Mouse (Mus musculus) liver, embryonic 12.5 days (tissue): ENCODE measurements around the gene Ramp3. TPM values are rescaled to one million over a fixed set of nuclear protein-coding genes. Genes with fewer than 3 reads are reported as not detected.

Experiments
- ATAC-seq: fragments of 200-750 bp; cut with Nextera tagmentation; 2 replicates; pipeline ENCODE4 v1.8.0; 2017; ENCODE audit warnings: moderate number of reproducible peaks, mild to moderate bottlenecking, moderate library complexity
- H3K27ac ChIP-seq: fragments of 300-500 bp; sonication (generic); 2 replicates; pipeline ENCODE4 v1.5.1; 2016; ENCODE audit warnings: mild to moderate bottlenecking
- H3K27me3 ChIP-seq: fragments of 300-500 bp; sonication (generic); replicated peaks from 2 replicates; pipeline ENCODE4 v1.6.1; 2016; ENCODE audit warnings: mild to moderate bottlenecking, moderate library complexity
- H3K36me3 ChIP-seq: fragments of 300-500 bp; sonication (generic); 2 replicates; pipeline ENCODE4 v1.6.1; 2016; ENCODE audit warnings: mild to moderate bottlenecking, moderate library complexity
- H3K4me1 ChIP-seq: fragments of 300-500 bp; sonication (generic); 2 replicates; pipeline ENCODE4 v1.6.1; 2016
- H3K4me2 ChIP-seq: fragments of 300-500 bp; sonication (generic); 2 replicates; pipeline ENCODE4 v1.6.1; 2016; ENCODE audit warnings: mild to moderate bottlenecking, moderate library complexity
- H3K4me3 ChIP-seq: fragments of 300-500 bp; sonication (generic); 2 replicates; pipeline ENCODE4 v1.5.1; 2016; ENCODE audit warnings: mild to moderate bottlenecking, moderate library complexity
- H3K9ac ChIP-seq: fragments of 300-500 bp; sonication (generic); 2 replicates; pipeline ENCODE4 v1.6.1; 2016; ENCODE audit warnings: mild to moderate bottlenecking, moderate library complexity
- H3K9me3 ChIP-seq: fragments of 300-500 bp; sonication (generic); replicated peaks from 2 replicates; pipeline ENCODE4 v1.6.1; 2016; ENCODE audit warnings: mild to moderate bottlenecking, moderate library complexity
- WGBS: fragments of 180-500 bp; shearing (Covaris S2); methylation state at CpG from one replicate; pipeline ENCODE4 v1.1.7; 2016; ENCODE audit not compliant: insufficient replicate concordance; 5-methylcytosine and 5-hydroxymethylcytosine counted together
- polyA plus RNA-seq: library from polyadenylated mRNA; unstranded; fragments of >200 nt; fragmentation: Nextera tagmentation; extraction: Ambion mirVana; gene quantifications from 2 replicates; pipeline ENCODE4 v1.2.1, GENCODE M21; 2016

The Ramp3 gene
- polyA plus RNA-seq, 1 experiment from 2014 or later: 0.23 TPM

DNA sequence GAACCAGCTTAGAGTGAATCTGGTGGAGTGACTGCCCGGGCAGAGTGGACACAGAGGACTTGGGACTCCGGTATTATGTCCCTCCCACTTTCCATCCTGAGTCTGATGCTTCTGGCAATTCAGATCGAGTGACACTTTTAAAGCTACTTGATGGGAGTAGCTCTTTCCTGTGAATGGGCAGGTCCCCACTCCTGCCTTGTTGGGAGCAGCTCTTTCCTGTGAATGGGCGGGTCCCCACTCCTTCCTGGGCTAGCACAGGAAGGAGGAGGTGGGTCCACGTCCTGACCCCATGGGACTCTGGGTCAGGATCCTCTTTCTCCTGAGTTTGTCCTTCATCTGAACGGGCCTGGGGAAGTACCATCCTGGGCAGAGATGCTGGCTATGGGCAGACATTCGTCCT is 17.1 kb downstream of the Ramp3 start:
- Histone ChIP-seq H3K9ac (no peak overlapping the region), H3K27me3 (no peaks in the 10 kb centered on the region; the same call in 1 of the 2 replicates), H3K36me3 (no peaks in the 10 kb centered on the region), H3K4me3 (no peak overlapping the region), H3K4me1 (peaks cover 9% of the 10 kb centered on the region), H3K9me3 (no peaks in the 10 kb centered on the region), H3K27ac (no peak overlapping the region), H3K4me2 (no peak overlapping the region)
- ATAC-seq: no peak
- WGBS: 36% methylated on average over 7 of the region's 7 CpGs

GRCm38 (mm10) chr11:6676641-6677040 is 18.3 kb downstream of the Ramp3 start:
- 74% methylated on average over 9 of the region's 9 CpGs for WGBS
- no peak overlapping the region for H3K27ac ChIP-seq
- ATAC-seq: no peak
- H3K36me3 ChIP-seq: no peaks in the 10 kb centered on the region
- no peak overlapping the region for H3K9ac ChIP-seq
- peaks cover 10% of the 10 kb centered on the region for H3K4me1 ChIP-seq
- H3K9me3 ChIP-seq: no peaks in the 10 kb centered on the region
- no peaks in the 10 kb centered on the region; the same call in 1 of the 2 replicates for H3K27me3 ChIP-seq
- no peak overlapping the region for H3K4me3 ChIP-seq
- H3K4me2 ChIP-seq: no peak overlapping the region

DNA sequence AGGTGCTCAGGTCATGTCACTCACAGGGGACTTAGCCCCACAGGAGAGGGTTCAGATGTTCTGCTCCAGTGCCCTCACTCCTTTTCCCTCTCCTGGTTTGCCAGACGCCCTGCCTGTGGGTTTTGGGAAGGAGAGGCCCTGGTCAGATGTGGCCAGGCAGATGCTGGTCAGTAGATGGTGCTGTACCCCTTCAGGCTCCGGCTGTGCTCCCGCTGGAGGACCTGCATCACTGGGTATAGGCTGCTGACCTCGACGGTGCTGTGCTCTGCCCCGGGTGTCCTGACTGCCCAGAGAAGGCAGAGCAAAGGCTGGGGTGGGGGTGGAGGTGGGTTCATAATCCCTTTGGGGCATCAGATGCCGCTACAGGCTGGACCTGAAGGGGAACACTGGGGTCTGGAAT is 19.2 kb downstream of the Ramp3 start:
- ATAC-seq: no peak
- no peaks in the 10 kb centered on the region for H3K9me3 ChIP-seq
- peaks cover 10% of the 10 kb centered on the region for H3K4me1 ChIP-seq
- H3K9ac ChIP-seq: no peak overlapping the region
- WGBS: 30% methylated on average over 7 of the region's 7 CpGs
- no peaks in the 10 kb centered on the region for H3K36me3 ChIP-seq
- H3K27me3 ChIP-seq: no peaks in the 10 kb centered on the region; the same call in 1 of the 2 replicates
- H3K4me3 ChIP-seq: no peak overlapping the region
- no peak overlapping the region for H3K27ac ChIP-seq
- no peak overlapping the region for H3K4me2 ChIP-seq

GRCm38 (mm10) chr11:6679694-6680396 is 21.5 kb downstream of the Ramp3 start:
- peak; percentile 46; the same call in 1 of the 2 replicates for ATAC-seq
- Histone ChIP-seq H3K27ac (no peak overlapping the region), H3K4me3 (no peak overlapping the region), H3K4me1 (peaks cover 10% of the 10 kb centered on the region), H3K4me2 (peak overlapping the region; percentile 50), H3K9me3 (peaks cover 5% of the 10 kb centered on the region; the same call in 1 of the 2 replicates), H3K27me3 (no peaks in the 10 kb centered on the region), H3K36me3 (no peaks in the 10 kb centered on the region), H3K9ac (no peak overlapping the region)
- 32% methylated on average over 17 of the region's 17 CpGs for WGBS

GRCm38 (mm10) chr11:6680397-6680818 is 22.1 kb downstream of the Ramp3 start:
- H3K4me2 ChIP-seq: peak overlapping the region; percentile 50
- H3K9me3 ChIP-seq: peaks cover 5% of the 10 kb centered on the region; the same call in 1 of the 2 replicates
- 19% methylated on average over 10 of the region's 10 CpGs for WGBS
- H3K27me3 ChIP-seq: no peaks in the 10 kb centered on the region
- no peak overlapping the region for H3K9ac ChIP-seq
- H3K36me3 ChIP-seq: no peaks in the 10 kb centered on the region
- H3K27ac ChIP-seq: no peak overlapping the region
- 0 out of 2 replicates have a peak, but pooled peaks have one; percentile 27 for ATAC-seq
- peaks cover 10% of the 10 kb centered on the region for H3K4me1 ChIP-seq
- H3K4me3 ChIP-seq: no peak overlapping the region

- 56% methylated on average over 3 of the region's 3 CpGs for WGBS
- Histone ChIP-seq H3K4me3 (no peak overlapping the region), H3K27me3 (no peaks in the 10 kb centered on the region), H3K9me3 (peaks cover 5% of the 10 kb centered on the region; the same call in 1 of the 2 replicates), H3K36me3 (no peaks in the 10 kb centered on the region), H3K4me1 (peaks cover 8% of the 10 kb centered on the region), H3K9ac (no peak overlapping the region), H3K4me2 (no peak overlapping the region), H3K27ac (no peak overlapping the region)
- ATAC-seq: no peak
Observed at GRCm38 (mm10) chr11:6684741-6685140, 26.4 kb downstream of the Ramp3 start.

GRCm38 (mm10) chr11:6688888-6689287 is 30.6 kb downstream of the Ramp3 start:
- no peak for ATAC-seq
- H3K9me3 ChIP-seq: no peaks in the 10 kb centered on the region
- 51% methylated on average over 3 of the region's 3 CpGs for WGBS

GRCm38 (mm10) chr11:6692341-6692740 is 34.0 kb downstream of the Ramp3 start:
- Histone ChIP-seq H3K9me3 (no peaks in the 10 kb centered on the region), H3K36me3 (no peaks in the 10 kb centered on the region), H3K4me1 (no peaks in the 10 kb centered on the region), H3K27me3 (no peaks in the 10 kb centered on the region), H3K4me2 (no peak overlapping the region), H3K4me3 (no peak overlapping the region), H3K9ac (no peak overlapping the region), H3K27ac (no peak overlapping the region)
- ATAC-seq: no peak
- WGBS: 49% methylated on average over 6 of the region's 6 CpGs

More at GRCm38 (mm10) chr11:6688888-6689287, 30.6 kb downstream of the Ramp3 start:
- H3K27ac ChIP-seq: no peak overlapping the region
- H3K9ac ChIP-seq: no peak overlapping the region
- H3K27me3 ChIP-seq: no peaks in the 10 kb centered on the region
- no peaks in the 10 kb centered on the region for H3K4me1 ChIP-seq
- H3K4me3 ChIP-seq: no peak overlapping the region
- H3K36me3 ChIP-seq: no peaks in the 10 kb centered on the region
- H3K4me2 ChIP-seq: no peak overlapping the region

GRCm38 (mm10) chr11:6694114-6694513 is 35.8 kb downstream of the Ramp3 start:
- H3K9me3 ChIP-seq: no peaks in the 10 kb centered on the region
- no peaks in the 10 kb centered on the region for H3K27me3 ChIP-seq
- WGBS: 72% methylated on average over 10 of the region's 10 CpGs
- no peak overlapping the region for H3K27ac ChIP-seq
- H3K4me1 ChIP-seq: no peaks in the 10 kb centered on the region
- H3K4me2 ChIP-seq: no peak overlapping the region
- H3K4me3 ChIP-seq: no peak overlapping the region
- ATAC-seq: no peak
- H3K36me3 ChIP-seq: no peaks in the 10 kb centered on the region
- H3K9ac ChIP-seq: no peak overlapping the region

- no peaks in the 10 kb centered on the region for H3K9me3 ChIP-seq
- H3K36me3 ChIP-seq: no peaks in the 10 kb centered on the region
- peak; percentile 37; the same call in 1 of the 2 replicates for ATAC-seq
- 20% methylated on average over 12 of the region's 12 CpGs for WGBS
- H3K27me3 ChIP-seq: no peaks in the 10 kb centered on the region
- no peak overlapping the region for H3K27ac ChIP-seq
- H3K9ac ChIP-seq: no peak overlapping the region
- peak overlapping the region; percentile 43 for H3K4me2 ChIP-seq
- H3K4me3 ChIP-seq: no peak overlapping the region
- no peaks in the 10 kb centered on the region for H3K4me1 ChIP-seq
Observed at GRCm38 (mm10) chr11:6695176-6695575, 36.9 kb downstream of the Ramp3 start.

DNA sequence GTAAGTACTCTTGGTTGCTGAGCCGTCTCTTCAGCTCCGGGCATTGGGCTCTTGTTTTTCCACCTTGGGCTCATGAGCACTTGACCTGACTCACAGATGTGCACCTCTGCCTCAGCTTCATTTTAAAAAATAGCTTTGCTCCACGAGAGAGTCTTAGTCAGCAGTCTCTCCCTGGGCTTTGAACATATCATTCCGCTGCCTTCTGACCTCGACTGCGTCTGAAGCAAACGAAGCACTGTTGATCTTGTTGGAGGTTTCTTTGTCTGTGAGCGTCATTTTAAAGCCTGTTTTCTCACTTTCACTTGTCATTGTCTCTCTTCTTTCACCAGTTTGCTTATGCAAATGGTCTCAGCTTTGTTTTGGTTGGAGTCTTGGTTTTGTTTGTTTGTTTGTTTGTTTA is 38.2 kb downstream of the Ramp3 start:
- H3K36me3 ChIP-seq: no peaks in the 10 kb centered on the region
- H3K27ac ChIP-seq: no peak overlapping the region
- ATAC-seq: no peak
- no peak overlapping the region for H3K4me2 ChIP-seq
- H3K27me3 ChIP-seq: no peaks in the 10 kb centered on the region
- H3K4me3 ChIP-seq: no peak overlapping the region
- no peaks in the 10 kb centered on the region for H3K9me3 ChIP-seq
- no peak overlapping the region for H3K9ac ChIP-seq
- no peaks in the 10 kb centered on the region for H3K4me1 ChIP-seq
- WGBS: 58% methylated on average over 8 of the region's 8 CpGs

- Histone ChIP-seq H3K9ac (no peak overlapping the region), H3K4me3 (no peak overlapping the region), H3K9me3 (no peaks in the 10 kb centered on the region), H3K27me3 (no peaks in the 10 kb centered on the region), H3K36me3 (no peaks in the 10 kb centered on the region), H3K4me2 (no peak overlapping the region), H3K27ac (no peak overlapping the region), H3K4me1 (no peaks in the 10 kb centered on the region)
- WGBS: 75% methylated on average over 10 of the region's 10 CpGs
- no peak for ATAC-seq
Observed at GRCm38 (mm10) chr11:6697751-6698150, 39.4 kb downstream of the Ramp3 start.
